ENCODE assay signal across 16 mouse cellular contexts in the genomic region with DNA sequence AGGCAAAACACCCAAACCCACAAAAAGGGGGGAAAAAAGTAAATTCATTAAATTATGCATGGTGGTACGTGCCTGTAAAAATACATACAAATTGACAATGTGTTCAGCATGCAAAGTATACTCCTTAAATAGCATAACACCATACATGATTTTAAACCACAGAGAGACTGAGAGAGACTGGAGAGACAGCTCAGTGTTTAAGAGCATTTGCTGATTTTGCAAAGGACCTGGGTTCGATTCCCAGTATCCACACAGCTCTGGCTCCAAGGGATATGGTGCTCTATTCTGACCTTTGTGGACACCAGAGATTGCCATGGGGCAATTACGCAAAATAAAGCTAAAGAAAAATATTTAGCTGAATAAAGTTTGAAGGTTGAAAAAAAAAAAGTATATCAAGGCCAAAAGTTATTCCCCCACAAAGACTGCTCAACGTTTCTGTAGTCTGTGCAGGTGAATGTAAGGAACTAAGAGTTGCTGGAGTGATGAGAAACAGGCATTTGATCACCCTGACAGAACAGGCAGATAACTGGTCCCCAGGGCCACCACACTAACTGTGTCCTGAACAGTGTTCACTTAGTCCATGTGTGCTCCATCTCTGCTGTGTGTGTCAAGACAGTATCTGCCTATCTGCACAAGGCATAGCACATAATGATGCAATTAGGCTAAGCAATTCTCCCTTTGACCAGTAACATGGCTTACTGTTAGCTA. TPM values are rescaled to one million over a fixed set of nuclear protein-coding genes. Genes with fewer than 3 reads are reported as not detected.
DNase-seq lines count a peak whose midpoint lies in the region; ATAC-seq and TF ChIP-seq lines count a peak whose summit lies in the region.
"Not testable (repeated sequence)": the region's sequence is repeated elsewhere in the genome, so short reads cannot be mapped to it uniquely, and the experiment has no call there.
"Had no signal": no experiment of that assay in that cellular context is flagged by ENCODE, and none has a peak within 500 bp of the region (broad histone marks: within the 10 kb centered on the region; RNA-seq: fewer than 3 reads in every experiment).

No protein-coding gene starts in this region.

- not testable (repeated sequence) for H3K27ac ChIP-seq in forebrain, embryonic 11.5 days (ENCODE audit: low read depth, low read length); heart, embryonic 15.5 days; hindbrain, postnatal 0 days; limb, embryonic 11.5 days (replicated peaks; ENCODE audit: low read depth, low read length); liver, embryonic 16.5 days (ENCODE audit: low read length); midbrain, embryonic 13.5 days; stomach, embryonic 15.5 days

- not testable (repeated sequence) for H3K4me3 ChIP-seq in forebrain, embryonic 11.5 days (ENCODE audit: low read depth, low read length); heart, embryonic 15.5 days; hindbrain, postnatal 0 days (ENCODE audit: low read length); limb, embryonic 11.5 days (ENCODE audit: low read depth, low read length); liver, embryonic 16.5 days (ENCODE audit: low read depth, low read length); midbrain, embryonic 13.5 days (replicated peaks); stomach, embryonic 15.5 days (replicated peaks)

- not testable (repeated sequence) for TF ChIP-seq CTCF in hindbrain, postnatal 0 days (IDR thresholded peaks at IDR 0.05; ENCODE audit: low read depth)

- ATAC-seq in forebrain, embryonic 11.5 days (replicated peaks; ENCODE audit: low FRiP score): 0 out of 2 replicates have a peak, but pooled peaks have one; percentile 10
- ATAC-seq in heart, embryonic 15.5 days (replicated peaks; ENCODE audit: insufficient number of reproducible peaks, insufficient read depth, low FRiP score, low read depth): 0 out of 2 replicates have a peak, but pooled peaks have one; percentile 23
- peak; percentile 37 for ATAC-seq in hindbrain, postnatal 0 days
- ATAC-seq in limb, embryonic 11.5 days (ENCODE audit: insufficient number of reproducible peaks, low FRiP score, low TSS enrichment, low read depth): peak; percentile 51
- ATAC-seq in liver, embryonic 16.5 days (ENCODE audit: low read depth): peak; percentile 12; the same call in 1 of the 2 replicates
- ATAC-seq in midbrain, embryonic 13.5 days: peak; percentile 66
- ATAC-seq in stomach, embryonic 15.5 days (ENCODE audit: insufficient read depth, low FRiP score, low read depth): peak; percentile 24; the same call in 1 of the 2 replicates

- not testable (repeated sequence) for H3K4me2 ChIP-seq in forebrain, embryonic 11.5 days (ENCODE audit: low read depth, low read length, severe bottlenecking); heart, embryonic 15.5 days; hindbrain, postnatal 0 days (ENCODE audit: low read depth, low read length); limb, embryonic 11.5 days (ENCODE audit: low read depth, severe bottlenecking); liver, embryonic 16.5 days (ENCODE audit: low read depth, low read length); midbrain, embryonic 13.5 days (replicated peaks); stomach, embryonic 15.5 days

- not testable (repeated sequence) for H3K9ac ChIP-seq in forebrain, embryonic 11.5 days (ENCODE audit: low read length); heart, embryonic 15.5 days; hindbrain, postnatal 0 days (replicated peaks; ENCODE audit: low read length); limb, embryonic 11.5 days (ENCODE audit: low read length); liver, embryonic 16.5 days (ENCODE audit: low read depth, low read length); midbrain, embryonic 13.5 days (replicated peaks); stomach, embryonic 15.5 days

- H3K36me3 ChIP-seq in forebrain, embryonic 11.5 days (ENCODE audit: control insufficient read depth, insufficient read depth, low read length); heart, embryonic 15.5 days; hindbrain, postnatal 0 days (ENCODE audit: insufficient read depth, low read length); limb, embryonic 11.5 days (ENCODE audit: control insufficient read depth, insufficient read depth, low read length); liver, embryonic 16.5 days (ENCODE audit: control insufficient read depth, insufficient read depth); midbrain, embryonic 13.5 days; stomach, embryonic 15.5 days: not testable (repeated sequence)

- H3K9me3 ChIP-seq in forebrain, embryonic 11.5 days (ENCODE audit: control insufficient read depth, low read length); heart, embryonic 15.5 days (replicated peaks); hindbrain, postnatal 0 days (ENCODE audit: low read length); limb, embryonic 11.5 days (ENCODE audit: control insufficient read depth, low read length); liver, embryonic 16.5 days (replicated peaks; ENCODE audit: control insufficient read depth, low read length); stomach, embryonic 15.5 days: not testable (repeated sequence)
- peaks cover 14% of the 10 kb centered on the region; the same call in 1 of the 2 replicates for H3K9me3 ChIP-seq in midbrain, embryonic 13.5 days

- 66% methylated on average over 3 of the region's 4 CpGs for WGBS in forebrain, embryonic 11.5 days
- WGBS in heart, embryonic 15.5 days: 64% methylated on average over 4 of the region's 4 CpGs
- WGBS in hindbrain, postnatal 0 days: 67% methylated on average over 3 of the region's 4 CpGs
- WGBS in limb, embryonic 11.5 days: 69% methylated on average over 3 of the region's 4 CpGs
- 39% methylated on average over 3 of the region's 4 CpGs for WGBS in liver, embryonic 16.5 days (ENCODE audit: insufficient replicate concordance)
- WGBS in midbrain, embryonic 13.5 days: 73% methylated on average over 4 of the region's 4 CpGs
- 73% methylated on average over 4 of the region's 4 CpGs for WGBS in stomach, embryonic 15.5 days

- not testable (repeated sequence) for H3K27me3 ChIP-seq in forebrain, embryonic 11.5 days (ENCODE audit: control insufficient read depth, insufficient read depth, low read length); heart, embryonic 15.5 days; hindbrain, postnatal 0 days (ENCODE audit: insufficient read depth, low read length); limb, embryonic 11.5 days (ENCODE audit: control insufficient read depth, insufficient read depth, low read length); liver, embryonic 16.5 days (ENCODE audit: control insufficient read depth, insufficient read depth, low read depth, low read length); midbrain, embryonic 13.5 days; stomach, embryonic 15.5 days (replicated peaks)

- not testable (repeated sequence) for H3K4me1 ChIP-seq in forebrain, embryonic 11.5 days (replicated peaks; ENCODE audit: control insufficient read depth, insufficient read depth, low read length); heart, embryonic 15.5 days (replicated peaks); hindbrain, postnatal 0 days (ENCODE audit: insufficient read depth, low read length); limb, embryonic 11.5 days (ENCODE audit: control insufficient read depth, insufficient read depth, low read length); liver, embryonic 16.5 days (ENCODE audit: control insufficient read depth, low read depth, low read length); midbrain, embryonic 13.5 days (replicated peaks); stomach, embryonic 15.5 days

- DNase-seq in forebrain, embryonic 11.5 days (ENCODE audit: low spot score); hindbrain, postnatal 0 days (ENCODE audit: low spot score); limb, embryonic 11.5 days (ENCODE audit: low spot score): not testable (repeated sequence)

RNA-seq across cellular contexts. Expression of a gene that starts 20.3 kb away (rescaled TPM):
- not detected in 2 replicates for polyA plus RNA-seq in forebrain, embryonic 11.5 days (2014; fragmentation: Nextera tagmentation; extraction: Ambion mirVana)
- not detected in 2 replicates for polyA plus RNA-seq in heart, embryonic 15.5 days (2015; fragmentation: Nextera tagmentation; extraction: Ambion mirVana)
- 0.14 TPM in 1 of 2 replicates, not detected in the other for total RNA-seq in hindbrain, postnatal 0 days (2014; rRNA removed)
- not detected in 2 replicates for polyA plus RNA-seq in hindbrain, postnatal 0 days (2015; fragmentation: Nextera tagmentation; extraction: Ambion mirVana)
- polyA plus RNA-seq in limb, embryonic 11.5 days (2014; fragmentation: Nextera tagmentation; extraction: Ambion mirVana): not detected in 2 replicates
- not detected in 2 replicates for polyA plus RNA-seq in liver, embryonic 16.5 days (2015; fragmentation: Nextera tagmentation; extraction: Ambion mirVana)
- not detected in 2 replicates for polyA plus RNA-seq in midbrain, embryonic 13.5 days (2015; fragmentation: Nextera tagmentation; extraction: Ambion mirVana)
- polyA plus RNA-seq in stomach, embryonic 15.5 days (2015; fragmentation: Nextera tagmentation; extraction: Ambion mirVana): not detected in 2 replicates
- total RNA-seq: adrenal gland, postnatal 14 days; common myeloid progenitor, adult 5-6 weeks; gastrocnemius, adult 8-10 months; heart, adult 2 months; heart, postnatal 4 days had no signal
- polyA plus RNA-seq: CD4-positive, CD25-positive, alpha-beta regulatory T cell, adult 4 months; heart, adult 2 months; midbrain, embryonic 10.5 days; neural tube, embryonic 13.5 days; thymus, adult 2 months had no signal

Comparison
In these comparisons a context has a peak if more than half of its experiments do, and no peak if none do; other contexts are left out.
1. ATAC-seq: peak in every context shown above with its lines; median percentile 66 in midbrain, embryonic 13.5 days; 51 in limb, embryonic 11.5 days; 37 in hindbrain, postnatal 0 days; 24 in stomach, embryonic 15.5 days; 23 in heart, embryonic 15.5 days; 12 in liver, embryonic 16.5 days; 10 in forebrain, embryonic 11.5 days.